Mouse (Mus musculus) ES-Bruce4 (cell line): ENCODE measurements around the gene Ubc. TPM values are rescaled to one million over a fixed set of nuclear protein-coding genes. Genes with fewer than 3 reads are reported as not detected.
"Not testable (repeated sequence)": the region's sequence is repeated elsewhere in the genome, so short reads cannot be mapped to it uniquely, and the experiment has no call there.

Experiments
- H3K27ac ChIP-seq: 2 replicates; pipeline ENCODE4 v1.5.1; 2012; ENCODE audit warnings: low read length, inconsistent platforms; ENCODE audit not compliant: insufficient read depth
- H3K27me3 ChIP-seq: 2 replicates; pipeline ENCODE4 v1.6.1; 2012; ENCODE audit warnings: mild to moderate bottlenecking, low read length, inconsistent platforms; ENCODE audit not compliant: control insufficient read depth, poor library complexity, insufficient read depth, severe bottlenecking
- H3K36me3 ChIP-seq: 2 replicates; pipeline ENCODE4 v1.6.1; 2012; ENCODE audit warnings: inconsistent platforms, mild to moderate bottlenecking, low read length, moderate library complexity; ENCODE audit not compliant: control insufficient read depth, poor library complexity, insufficient read depth, severe bottlenecking
- H3K4me1 ChIP-seq: one replicate; pipeline ENCODE4 v1.8.1; 2011; ENCODE audit warnings: low read length; ENCODE audit not compliant: control insufficient read depth, insufficient read depth
- H3K4me3 ChIP-seq: 2 replicates; pipeline ENCODE4 v1.5.1; 2011; ENCODE audit warnings: low read depth, mild to moderate bottlenecking, low read length
- H3K9ac ChIP-seq: 2 replicates; pipeline ENCODE4 v1.6.1; 2012; ENCODE audit warnings: low read depth, mild to moderate bottlenecking, inconsistent platforms; ENCODE audit not compliant: poor library complexity, severe bottlenecking
- H3K9me3 ChIP-seq: replicated peaks from 2 replicates; pipeline ENCODE4 v1.6.1; 2012; ENCODE audit warnings: mild to moderate bottlenecking, low read length, inconsistent platforms; ENCODE audit not compliant: control insufficient read depth, poor library complexity, insufficient read depth, severe bottlenecking
- CTCF ChIP-seq: IDR thresholded peaks from one replicate; pipeline ENCODE4 v1.8.1; 2011; ENCODE audit warnings: low read depth, low read length
- EP300 ChIP-seq: IDR thresholded peaks from 2 replicates; pipeline ENCODE4 v1.6.1; 2011; ENCODE audit warnings: low read depth, low read length; ENCODE audit not compliant: insufficient read depth
- POLR2A ChIP-seq: IDR thresholded peaks from one replicate; pipeline ENCODE4 v1.8.1; 2011; ENCODE audit warnings: low read length; ENCODE audit not compliant: insufficient read depth
- polyA plus RNA-seq: library from polyadenylated mRNA; stranded (reverse); fragments of >200 nt; gene quantifications from 2 replicates; pipeline ENCODE4 v1.2.4, GENCODE M21; 2011; ENCODE audit warnings: low read depth; ENCODE audit not compliant: missing spikeins, insufficient read depth, insufficient read length

Ubc gene
- polyA plus RNA-seq: 329 and 334 TPM in 2 replicates

DNA sequence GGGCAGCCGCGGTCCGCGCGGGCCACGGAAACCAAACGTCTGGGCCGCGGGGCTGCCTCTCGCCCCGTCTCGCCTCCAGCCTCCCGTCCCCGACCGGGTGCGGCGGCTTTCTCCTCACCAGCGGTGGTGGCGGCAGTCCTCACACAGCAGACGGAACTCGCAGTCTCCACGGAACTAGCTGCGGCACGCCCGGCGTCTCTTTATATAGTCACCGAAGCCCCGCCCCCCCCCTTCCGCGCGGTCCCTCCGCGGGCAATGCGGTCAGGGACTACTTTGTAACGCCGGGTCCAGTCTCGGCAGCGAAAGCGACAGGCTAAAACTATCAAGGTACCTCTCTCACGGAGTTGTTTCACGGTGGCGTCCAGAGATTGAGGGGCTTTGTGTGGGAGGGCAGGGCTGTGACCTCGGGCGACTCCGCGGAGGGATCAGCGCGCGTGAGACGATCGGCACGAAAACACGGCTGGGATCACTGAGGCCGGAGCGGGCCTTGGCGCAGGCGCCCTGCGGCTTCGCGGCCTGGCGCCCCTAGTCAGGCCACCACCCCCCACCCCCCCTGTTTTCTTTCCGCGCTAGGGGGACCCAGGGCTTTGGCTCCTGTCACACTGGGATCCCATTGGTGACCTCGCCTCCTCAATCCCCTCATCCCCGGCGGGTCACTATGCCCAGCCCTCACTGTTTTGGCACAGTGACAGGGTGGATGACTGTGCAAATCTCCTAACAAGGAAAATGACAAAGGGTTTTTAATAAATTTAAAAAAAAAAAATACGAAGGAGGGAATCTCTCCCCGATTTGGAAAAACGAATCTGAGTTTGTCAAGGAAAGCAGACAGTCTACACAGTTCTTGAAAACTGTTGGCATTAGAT, at the start of gene Ubc:
Gene Ubc, minus strand, starts transcription at position 624 of the 863 bp plus-strand sequence.
- Histone ChIP-seq H3K36me3 (peaks cover 20% of the 10 kb centered on the region), H3K4me3 (peak within 1 kb of the TSS; percentile 93), H3K27ac (peak within 1 kb of the TSS; percentile 52), H3K9me3 (no peaks in the 10 kb centered on the region), H3K27me3 (no peaks in the 10 kb centered on the region), H3K9ac (peak within 1 kb of the TSS; percentile 97), H3K4me1 (no peaks in the 10 kb centered on the region)
- TF ChIP-seq POLR2A (peak; percentile 98), EP300 (peak; percentile 90), CTCF (no peak)

DNA sequence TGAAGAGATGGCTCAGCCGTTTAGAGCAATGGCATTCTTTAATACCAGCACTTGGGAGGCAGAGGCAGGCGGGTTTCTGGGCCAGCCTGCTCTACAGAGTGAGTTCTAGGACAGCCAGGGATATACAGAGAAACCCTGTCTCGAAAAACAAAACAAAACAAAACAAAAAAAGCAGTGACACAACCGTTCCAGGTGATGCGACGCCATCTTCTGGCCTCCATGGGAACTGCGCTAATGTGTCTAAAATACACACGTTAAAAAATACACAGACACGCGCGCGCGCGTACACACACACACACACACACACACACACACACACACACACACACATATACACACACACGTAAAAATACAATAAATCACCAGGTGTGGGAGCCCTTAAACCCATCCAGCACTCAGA, 44.3 kb upstream of the Ubc start:
- H3K36me3 ChIP-seq: peaks cover 16% of the 10 kb centered on the region
- H3K9ac ChIP-seq: peak overlapping the region; percentile 55
- not testable (repeated sequence) for H3K9me3 ChIP-seq, H3K27me3 ChIP-seq, H3K4me1 ChIP-seq
- H3K4me3 ChIP-seq: peak overlapping the region; percentile 63
- peak overlapping the region; percentile 73 for H3K27ac ChIP-seq
- TF ChIP-seq CTCF: peak; percentile 43

DNA sequence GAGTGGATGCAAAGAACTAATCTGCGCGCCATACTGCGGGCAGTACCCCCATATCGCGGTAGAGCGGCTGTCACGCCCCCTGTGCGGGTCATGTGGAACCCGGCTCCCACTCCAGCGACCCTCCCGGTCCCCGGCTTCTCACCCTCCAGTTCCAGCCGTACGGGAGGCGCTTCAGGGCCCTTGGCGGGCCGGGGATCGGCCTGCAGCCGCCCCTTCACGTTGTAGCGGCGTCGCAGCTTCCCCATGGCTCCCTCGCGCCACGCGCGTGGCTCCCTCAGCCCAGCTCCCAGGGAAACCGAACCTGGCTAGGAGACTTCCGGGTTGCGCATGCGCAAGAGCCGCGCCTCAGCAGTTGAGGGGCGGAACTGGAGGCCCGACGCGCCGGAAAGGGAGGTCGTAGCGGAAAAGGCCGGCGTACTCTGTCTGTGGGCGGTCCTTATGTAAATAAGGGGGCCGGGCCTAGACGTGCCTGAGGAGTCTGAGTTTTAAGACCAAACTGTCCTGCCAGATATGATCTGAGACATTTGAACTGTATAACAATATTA, 43.9 kb upstream of the Ubc start, which contains the start of gene Dhx37:
Gene Dhx37, minus strand, starts transcription at position 329 of the 545 bp plus-strand sequence.
- H3K27ac ChIP-seq: peak within 1 kb of the TSS; percentile 73

DNA sequence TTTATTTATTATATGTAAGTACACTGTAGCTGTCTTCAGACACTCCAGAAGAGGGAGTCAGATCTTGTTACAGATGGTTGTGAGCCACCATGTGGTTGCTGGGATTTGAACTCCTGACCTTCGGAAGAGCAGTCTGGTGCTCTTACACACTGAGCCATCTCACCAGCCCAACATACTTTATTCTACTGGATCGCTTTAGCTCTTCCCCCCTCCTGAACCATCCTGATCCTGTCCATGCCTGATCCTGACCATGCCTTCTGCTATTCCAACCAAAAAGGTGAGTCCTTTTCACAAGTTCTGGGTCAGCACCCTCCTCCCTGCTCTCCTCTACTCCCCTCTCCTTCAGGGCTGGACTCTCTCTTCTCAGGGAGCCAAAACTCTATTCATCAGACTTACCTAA, 42.3 kb upstream of the Ubc start:
- H3K4me1 ChIP-seq, H3K4me3 ChIP-seq, H3K27ac ChIP-seq, H3K27me3 ChIP-seq, H3K9me3 ChIP-seq, H3K9ac ChIP-seq: not testable (repeated sequence)
- peaks cover 16% of the 10 kb centered on the region for H3K36me3 ChIP-seq

More for the DNA sequence above, 43.9 kb upstream of the Ubc start, which contains the start of gene Dhx37:
- Histone ChIP-seq H3K9ac (peak within 1 kb of the TSS; percentile 94), H3K9me3 (no peaks in the 10 kb centered on the region), H3K4me3 (peak within 1 kb of the TSS; percentile 94), H3K36me3 (peaks cover 16% of the 10 kb centered on the region), H3K4me1 (peaks cover 2% of the 10 kb centered on the region), H3K27me3 (no peaks in the 10 kb centered on the region)
- TF ChIP-seq POLR2A (peak; percentile 41), EP300 (no peak)

DNA sequence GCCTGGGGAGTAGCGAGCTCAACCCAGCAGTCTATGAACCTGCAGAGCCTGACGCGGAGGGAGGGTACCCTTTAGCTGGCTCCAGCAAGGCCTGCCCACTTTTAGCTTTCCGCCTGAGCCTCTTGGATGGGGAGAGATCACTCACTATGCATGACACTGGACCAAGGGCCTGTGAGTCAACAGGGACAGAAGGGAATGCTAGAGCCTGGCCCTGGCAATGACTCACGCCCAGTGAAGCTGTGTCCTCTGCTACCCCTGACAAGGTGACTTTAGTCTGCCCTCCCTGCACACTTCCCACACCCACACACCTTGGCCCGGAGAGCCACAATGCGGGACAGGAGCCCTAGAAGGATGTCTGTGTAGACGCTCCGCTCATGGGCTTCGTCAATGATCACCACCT, 36.3 kb upstream of the Ubc start:
- H3K4me3 ChIP-seq: no peak overlapping the region
- no peak overlapping the region for H3K27ac ChIP-seq
- H3K36me3 ChIP-seq: peaks cover 43% of the 10 kb centered on the region
- H3K4me1 ChIP-seq: no peaks in the 10 kb centered on the region
- no peaks in the 10 kb centered on the region for H3K9me3 ChIP-seq
- H3K27me3 ChIP-seq: no peaks in the 10 kb centered on the region
- TF ChIP-seq CTCF (no peak), POLR2A (no peak), EP300 (0 out of 2 replicates have a peak, but pooled peaks have one; percentile 32)
- H3K9ac ChIP-seq: no peak overlapping the region

DNA sequence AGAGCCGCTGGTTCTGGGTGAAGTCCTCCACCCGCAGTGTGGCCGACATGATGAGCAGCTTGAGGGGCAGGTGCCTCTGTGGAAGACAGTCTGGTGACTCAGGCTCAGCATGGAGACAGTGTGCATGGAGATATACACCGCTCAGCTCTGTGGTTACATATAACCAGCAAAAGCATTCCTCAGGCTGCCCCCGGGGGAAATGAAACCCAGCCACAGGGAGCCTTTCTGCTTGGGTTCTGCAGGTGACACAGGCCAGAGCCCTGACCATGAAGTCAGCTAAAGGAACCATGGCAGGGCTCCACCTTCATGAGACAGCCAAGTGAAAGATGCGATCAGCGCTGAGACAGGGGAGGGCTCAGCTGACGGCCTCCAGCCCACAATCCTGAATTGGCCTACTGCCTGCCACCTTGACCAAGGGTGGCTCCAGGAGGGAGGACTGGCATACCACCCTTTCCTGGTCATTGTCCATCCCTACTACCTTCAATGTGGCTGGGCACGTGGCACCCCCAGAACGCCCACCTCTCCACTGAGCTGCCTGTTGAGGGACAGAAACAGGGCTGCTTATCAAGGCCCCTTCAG, 35.8 kb upstream of the Ubc start:
- Histone ChIP-seq H3K9me3 (no peaks in the 10 kb centered on the region), H3K27ac (no peak overlapping the region), H3K9ac (no peak overlapping the region), H3K36me3 (peaks cover 38% of the 10 kb centered on the region), H3K4me1 (no peaks in the 10 kb centered on the region), H3K4me3 (no peak overlapping the region), H3K27me3 (no peaks in the 10 kb centered on the region)
- TF ChIP-seq EP300 (no peak), POLR2A (no peak), CTCF (no peak)
